Mouse (Mus musculus): ENCODE results near the gene Rnf220.

The Rnf220 gene

DNA sequence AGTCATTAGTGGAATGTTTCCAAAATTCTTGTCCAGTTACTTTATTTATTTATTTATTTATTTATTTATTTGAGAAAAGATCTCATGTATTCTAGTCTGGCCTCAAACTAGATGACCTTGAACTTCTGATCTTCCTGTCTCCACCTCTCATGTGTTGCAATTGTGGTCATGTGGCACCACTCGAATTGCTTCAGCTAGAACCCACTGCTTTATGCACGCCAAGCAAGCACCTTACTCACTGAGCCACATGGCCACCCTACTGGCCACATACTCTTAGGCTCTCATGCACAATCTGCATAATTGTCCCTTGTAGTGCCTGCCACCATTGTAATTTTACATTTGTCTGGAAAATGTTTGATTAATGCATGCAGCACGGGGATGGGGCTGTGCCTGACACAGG lies 57.9 kb downstream of the Rnf220 start:
- no peak for DNase-seq (ENCODE audit: extremely low read depth, low read depth)

DNA sequence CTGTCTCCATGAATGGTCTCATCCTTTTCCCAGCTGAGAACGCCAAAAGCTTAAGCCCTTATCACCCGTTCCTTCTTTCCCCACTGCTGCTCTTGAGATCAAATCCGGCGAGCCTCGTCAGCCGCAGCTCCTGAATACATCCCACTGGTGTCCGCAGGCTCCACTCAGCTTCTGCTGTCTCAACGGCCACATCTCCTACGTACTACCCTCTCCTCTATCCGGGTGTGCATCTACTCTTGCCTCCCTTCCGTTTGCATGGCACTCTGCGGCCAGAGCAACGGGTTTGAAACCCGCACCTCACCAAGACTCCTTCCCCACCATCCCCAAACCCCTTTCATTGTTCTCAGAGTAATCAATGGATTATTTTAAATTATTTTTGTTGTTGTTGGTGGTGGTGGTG lies 58.8 kb downstream of the Rnf220 start:
- no peak for DNase-seq (ENCODE audit: extremely low read depth, low read depth)

DNA sequence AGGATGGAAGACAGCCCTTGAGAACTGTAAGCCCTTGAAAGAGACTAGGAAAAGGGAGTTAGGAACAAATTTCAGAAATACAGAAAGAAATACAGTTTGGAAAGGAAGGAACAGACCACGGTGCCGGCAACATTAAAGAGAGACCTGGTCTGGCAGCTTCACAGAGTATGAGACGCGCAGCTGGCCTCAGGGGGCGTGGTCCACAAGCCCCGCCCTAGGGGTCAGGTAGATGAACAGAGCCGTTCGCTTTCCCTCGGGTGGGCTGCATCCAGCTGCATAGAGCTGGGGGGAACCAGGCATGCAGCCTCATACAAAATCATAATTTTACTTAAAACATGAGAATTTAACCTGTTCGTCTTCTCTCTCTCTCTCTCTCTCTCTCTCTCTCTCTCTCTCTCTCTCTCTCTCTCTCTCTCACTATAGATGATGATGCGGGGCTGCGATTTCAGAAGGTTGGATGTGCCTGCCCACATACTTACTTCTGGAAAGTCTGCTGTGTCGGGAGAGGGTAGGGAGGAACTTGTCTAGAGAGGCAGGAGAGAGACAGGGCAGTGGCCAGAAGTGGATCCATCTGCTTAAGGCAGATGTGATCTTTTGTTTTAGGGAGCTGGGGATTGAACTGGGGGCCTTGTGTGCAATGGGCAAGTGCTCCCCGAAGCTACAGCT lies 59.7 kb downstream of the Rnf220 start:
- no peak for DNase-seq (ENCODE audit: extremely low read depth, low read depth)

DNA sequence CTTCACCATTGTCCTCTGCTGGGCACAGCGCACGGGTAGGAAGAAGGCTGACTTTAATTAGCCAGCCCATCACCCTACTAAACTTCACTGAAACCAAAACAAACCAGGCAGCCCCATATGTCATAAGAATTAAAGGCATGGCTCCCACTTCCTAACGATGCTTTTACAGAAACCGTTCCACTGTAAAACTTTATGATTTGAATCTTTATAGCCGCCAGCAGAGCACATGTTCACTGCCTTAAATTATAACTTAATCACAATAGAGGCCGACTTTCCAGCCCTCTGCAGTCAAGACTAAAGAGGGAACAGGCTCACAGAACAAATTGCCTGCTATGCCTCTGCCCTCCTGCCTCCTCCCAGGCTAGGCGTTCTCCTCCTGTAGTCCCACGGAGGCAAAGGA lies 62.5 kb downstream of the Rnf220 start:
- DNase-seq (ENCODE audit: extremely low read depth, low read depth) = no peak

DNA sequence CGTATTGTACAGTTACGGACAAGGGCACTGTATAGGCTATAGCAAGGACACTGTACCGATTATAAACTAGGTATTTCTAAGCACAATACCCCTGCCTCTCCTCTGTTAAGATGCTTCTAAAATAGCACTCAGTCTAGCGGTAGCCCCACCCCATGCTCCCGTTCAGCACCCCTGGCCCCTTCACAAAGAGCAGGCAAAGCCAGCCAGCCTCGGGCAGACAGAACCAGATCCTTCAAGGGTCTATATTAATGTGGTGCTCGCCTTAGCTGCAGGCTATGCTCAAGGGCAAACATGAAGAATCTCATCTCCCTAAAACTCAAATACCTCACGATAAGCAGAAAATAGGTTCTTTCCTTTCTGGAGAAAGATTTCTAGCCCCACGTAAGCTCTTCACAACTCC lies 67.2 kb downstream of the Rnf220 start:
- DNase-seq (ENCODE audit: extremely low read depth, low read depth) = no peak

DNA sequence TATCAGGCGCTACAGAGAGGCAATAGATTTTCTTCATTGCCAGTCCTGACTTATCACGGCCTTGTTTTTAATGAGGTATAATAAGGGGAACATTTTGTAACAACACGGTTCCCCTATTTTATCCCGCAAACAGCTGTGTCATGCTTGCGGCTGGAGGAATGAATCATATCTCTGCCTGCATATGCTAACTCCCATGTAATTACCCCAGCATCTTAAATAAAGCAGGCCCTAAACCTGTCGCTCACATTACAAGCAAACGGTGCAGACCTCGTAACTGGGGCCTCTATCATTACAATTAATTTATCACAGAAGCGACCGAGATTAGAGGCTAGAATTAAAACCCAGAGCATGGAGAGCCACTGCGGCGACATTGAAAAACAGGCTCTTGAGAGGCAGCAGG lies 69.3 kb downstream of the Rnf220 start:
- DNase-seq (ENCODE audit: extremely low read depth, low read depth) = peak; percentile 99

DNA sequence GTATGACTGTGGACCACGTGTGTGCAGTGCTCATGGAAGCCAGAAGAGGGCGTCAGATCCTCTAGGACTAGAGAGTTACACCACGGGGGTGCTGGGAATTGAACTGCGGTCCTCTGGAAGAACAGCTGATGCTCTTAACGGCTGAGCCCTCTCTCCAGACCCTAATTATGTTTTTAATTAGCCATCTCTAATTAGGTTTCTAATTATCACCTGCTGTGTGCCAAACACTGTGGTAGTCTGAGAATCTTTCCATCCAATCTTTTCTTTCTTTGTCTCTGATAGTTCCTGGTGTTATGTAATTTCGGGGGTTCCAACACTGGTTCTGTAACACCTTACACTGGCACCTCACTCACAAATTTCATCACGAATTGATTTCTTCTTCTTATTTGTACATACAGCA lies 75.8 kb downstream of the Rnf220 start:
- DNase-seq (ENCODE audit: extremely low read depth, low read depth) = no peak

DNA sequence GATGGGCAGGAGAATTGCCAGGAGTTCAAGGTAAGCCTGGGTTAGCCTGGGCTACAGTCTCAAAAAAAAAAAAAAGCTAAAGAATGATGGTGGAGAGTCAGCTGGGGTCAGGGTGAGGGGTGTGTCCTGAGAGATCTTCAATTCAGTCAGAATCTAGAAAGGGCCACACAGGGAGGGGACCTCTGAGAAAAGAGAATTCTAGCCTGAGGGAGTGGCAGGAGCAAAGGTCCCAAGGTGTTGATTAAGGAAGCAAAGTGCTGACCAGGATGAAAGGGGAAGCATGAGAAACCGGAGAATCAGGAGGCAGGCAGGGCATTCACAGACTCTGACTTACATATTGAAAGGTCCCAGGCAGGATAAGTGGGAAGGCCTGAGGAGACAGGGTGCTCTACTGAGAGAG lies 80.0 kb downstream of the Rnf220 start:
- DNase-seq (ENCODE audit: extremely low read depth, low read depth) = no peak

DNA sequence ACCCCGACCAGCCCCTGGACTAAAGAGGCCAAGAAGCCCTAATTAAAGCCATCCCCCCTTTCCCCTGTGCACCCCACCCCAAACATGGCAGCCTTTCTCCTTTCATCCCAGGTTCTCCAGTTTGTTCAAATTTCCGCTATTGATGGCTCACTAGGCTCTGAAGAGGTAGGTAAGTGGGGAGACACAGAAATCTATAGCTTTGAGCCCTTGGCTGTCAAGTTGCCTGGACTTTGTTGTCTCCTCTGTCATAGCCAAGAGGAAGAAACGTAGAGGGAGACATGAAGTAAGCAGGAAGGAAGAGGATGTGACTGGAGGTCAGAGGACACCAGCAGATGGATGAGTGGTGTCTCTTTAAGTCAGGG lies 86.8 kb downstream of the Rnf220 start:
- DNase-seq (ENCODE audit: extremely low read depth, low read depth) = no peak

DNA sequence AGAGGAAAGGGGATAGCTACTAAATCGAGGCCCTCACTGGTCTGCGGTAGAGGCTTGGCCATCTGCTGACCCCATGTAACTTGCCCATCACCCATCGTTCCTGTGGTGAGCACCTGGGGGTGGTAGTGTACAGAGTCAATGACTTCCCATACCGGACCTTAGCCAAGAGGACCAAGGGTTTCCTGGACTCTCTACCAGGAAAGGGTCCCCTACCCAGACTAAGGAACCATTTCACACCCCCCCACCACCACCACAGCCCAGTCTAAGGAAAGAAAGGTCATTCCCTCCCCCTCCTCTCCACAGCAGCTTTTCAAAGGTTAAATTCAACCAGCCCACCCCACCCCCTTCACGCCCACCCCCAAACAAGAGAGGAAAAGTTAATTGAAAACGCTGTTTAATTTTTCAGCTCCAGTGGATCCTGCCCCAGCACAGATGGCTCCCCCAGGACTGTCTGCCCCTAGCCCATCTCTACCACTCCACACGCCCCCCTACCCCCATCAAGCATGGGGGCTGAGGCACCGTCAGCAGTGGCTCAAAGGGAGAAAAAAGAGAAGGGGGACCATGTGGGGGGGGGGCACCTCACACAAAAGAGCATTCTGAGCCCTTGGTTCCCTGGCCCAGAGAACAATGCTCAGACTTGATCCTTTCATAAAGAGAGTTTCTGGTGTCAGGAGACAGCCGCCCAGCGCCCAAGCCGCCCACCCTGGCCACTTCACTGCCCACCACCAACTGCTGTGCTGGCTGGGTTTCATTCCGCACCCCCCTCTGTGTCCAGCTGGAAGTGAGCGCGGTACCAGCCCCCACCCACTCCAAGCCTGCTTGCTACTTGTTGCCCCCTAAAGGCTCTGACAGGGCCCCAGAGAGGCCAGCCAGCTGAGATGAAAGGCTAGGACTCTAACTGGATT lies 87.5 kb downstream of the Rnf220 start:
- no peak for DNase-seq (ENCODE audit: extremely low read depth, low read depth)

DNA sequence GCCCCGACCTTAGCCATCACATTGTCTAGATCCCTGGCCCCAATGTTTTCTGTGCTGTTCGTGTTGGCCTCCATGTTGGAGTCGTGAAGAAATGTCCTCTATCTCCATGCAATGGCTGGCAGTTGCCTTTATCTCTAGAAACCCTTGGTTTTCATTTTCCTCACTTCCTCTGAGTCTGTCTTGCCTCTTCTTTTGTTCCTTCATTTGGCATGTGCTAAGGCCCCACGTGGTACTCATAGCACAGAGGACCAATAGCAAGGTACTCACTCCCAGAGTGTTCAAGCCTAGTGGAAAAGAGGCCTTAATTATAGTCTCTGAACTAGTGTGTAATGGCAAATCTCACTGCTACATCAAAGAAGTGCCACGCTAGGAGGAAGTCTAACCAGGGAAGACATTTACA lies 88.9 kb downstream of the Rnf220 start:
- DNase-seq (ENCODE audit: extremely low read depth, low read depth) = no peak

DNA sequence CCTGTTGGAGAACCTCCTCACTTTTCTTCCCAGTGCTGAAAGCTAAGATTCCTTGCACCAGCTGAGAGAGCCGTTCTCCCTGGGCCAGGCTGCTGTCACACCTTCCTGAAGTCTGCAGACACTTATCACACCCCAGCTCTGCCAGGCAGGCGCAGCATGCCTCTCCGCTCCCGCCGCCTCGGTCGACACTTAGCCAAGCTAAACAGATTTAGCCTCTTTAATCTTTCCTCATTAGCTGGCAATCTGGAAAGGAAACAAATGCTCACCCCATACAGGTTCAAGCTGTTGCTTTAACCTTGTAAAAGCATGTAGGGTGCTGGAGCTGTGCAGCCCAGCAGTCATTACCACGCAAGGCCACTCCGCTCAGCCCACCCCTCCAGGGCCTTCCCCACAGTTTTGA lies 90.9 kb downstream of the Rnf220 start:
- DNase-seq (ENCODE audit: extremely low read depth, low read depth) = no peak

DNA sequence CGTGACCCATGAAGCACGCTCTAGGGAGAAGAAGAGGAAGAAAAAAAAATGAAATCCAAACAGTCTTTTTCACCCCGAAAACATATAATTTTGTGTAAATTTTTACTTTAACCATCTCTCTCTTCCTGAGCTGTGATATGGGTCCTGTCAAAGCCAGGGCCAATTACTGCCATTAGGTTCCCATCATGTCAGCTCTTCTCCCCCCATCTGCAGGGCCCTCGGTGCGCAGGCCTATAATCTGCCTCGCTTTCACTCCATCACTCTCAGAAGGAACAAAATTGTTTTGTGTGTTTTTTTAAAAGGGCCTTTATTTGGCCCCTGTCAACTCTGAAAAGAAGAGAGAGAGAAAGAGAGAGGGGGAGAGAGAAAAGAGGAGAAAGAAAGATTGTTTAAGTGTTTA lies 91.6 kb downstream of the Rnf220 start:
- no peak for DNase-seq (ENCODE audit: extremely low read depth, low read depth)

DNA sequence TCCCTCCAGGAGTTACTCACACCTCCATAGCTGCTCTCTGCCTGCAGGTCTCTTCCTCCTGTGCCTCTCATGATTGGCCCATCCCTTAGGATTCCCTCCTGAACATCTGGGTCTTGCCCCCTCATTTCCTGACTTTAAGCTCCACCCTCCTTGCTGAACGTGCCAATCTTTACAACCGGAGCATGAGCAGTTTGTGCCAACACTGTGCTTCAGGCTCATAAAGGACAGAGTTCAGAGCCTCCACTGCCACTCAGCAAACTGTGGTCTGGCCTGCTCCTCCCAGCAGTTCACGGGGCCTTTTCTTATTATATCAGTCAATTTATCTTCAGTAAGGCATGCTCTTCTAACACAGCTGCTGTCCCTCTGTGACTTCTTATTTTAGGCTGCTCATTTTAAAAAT lies 93.4 kb downstream of the Rnf220 start:
- no peak for DNase-seq (ENCODE audit: extremely low read depth, low read depth)

DNA sequence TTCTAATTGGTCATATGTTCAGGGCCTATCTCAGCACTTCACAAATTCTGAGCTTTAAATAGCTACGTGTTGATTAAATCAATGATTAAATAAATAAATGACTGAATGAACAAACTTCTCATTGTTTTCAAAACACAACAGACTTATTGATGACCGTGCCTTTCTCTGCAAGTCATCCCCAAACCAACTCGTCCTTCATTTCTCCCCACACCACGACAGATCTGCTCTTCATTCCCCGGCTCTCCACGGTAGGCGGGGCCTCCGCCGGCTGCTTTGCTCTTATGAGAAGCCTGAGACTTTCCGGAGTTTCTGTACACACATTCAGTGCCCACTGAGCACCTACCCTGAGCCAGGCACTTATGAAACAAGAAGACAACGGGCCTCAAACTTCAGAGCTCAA lies 99.7 kb downstream of the Rnf220 start:
- no peak for DNase-seq (ENCODE audit: extremely low read depth, low read depth)

DNA sequence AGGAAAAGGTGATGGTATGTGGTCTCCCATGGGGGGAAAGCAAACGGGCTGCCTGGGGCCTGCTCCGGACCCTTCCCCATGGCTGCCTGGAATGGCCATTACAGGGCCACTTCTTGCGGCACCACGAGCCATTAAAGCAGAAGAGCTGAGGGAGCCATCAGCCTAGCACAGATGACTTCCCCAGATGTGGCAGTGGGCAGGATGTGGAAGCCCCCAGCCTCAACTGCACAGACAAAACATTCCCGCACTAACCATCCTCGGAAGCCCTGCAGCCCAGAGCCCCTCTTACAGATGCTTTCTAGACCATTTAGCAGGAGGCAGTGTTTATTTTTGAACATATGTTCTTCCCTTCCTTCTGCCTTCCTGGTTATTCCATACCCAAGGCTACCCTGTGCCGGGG lies 103.8 kb downstream of the Rnf220 start:
- DNase-seq (ENCODE audit: extremely low read depth, low read depth) = no peak

DNA sequence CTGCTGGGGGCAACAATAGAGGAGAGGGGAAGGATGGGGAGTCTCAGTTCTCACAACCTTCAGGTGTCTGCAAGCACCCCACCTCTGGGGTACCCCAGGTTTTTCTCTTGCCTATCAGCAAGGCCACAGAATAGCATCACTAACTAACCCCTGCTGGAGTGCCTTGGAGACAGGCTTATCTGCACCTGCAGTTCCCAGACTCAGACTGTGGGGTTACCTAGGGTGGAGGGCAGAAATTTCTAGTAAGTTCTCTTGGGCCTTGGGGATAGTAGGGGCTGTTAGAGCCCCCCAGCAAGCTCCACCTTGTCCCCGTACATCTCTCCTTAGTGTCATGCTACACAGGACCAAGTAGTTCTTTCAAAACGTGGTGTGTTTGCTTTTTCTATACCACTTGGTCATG lies 104.5 kb downstream of the Rnf220 start:
- DNase-seq (ENCODE audit: extremely low read depth, low read depth) = no peak

DNA sequence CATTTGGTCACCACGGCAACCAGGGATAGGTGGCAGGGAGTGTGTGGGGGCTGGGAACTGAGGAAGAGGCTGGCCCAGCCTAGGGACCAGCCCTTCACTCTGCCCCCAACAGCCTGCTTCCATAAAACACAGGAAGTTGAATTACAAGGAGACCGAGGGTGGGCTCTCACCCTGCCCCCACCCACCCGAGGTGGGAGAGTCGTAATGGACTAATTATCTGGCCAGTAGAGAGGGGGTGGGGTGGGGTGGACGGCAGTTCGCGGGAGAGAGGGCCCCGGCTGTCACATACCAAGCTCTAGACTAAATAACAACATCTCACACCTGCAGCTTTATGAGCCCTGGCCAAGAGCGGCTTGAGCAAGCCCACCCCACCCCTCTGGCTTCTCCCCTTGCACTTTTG lies 104.9 kb downstream of the Rnf220 start:
- no peak for DNase-seq (ENCODE audit: extremely low read depth, low read depth)

DNA sequence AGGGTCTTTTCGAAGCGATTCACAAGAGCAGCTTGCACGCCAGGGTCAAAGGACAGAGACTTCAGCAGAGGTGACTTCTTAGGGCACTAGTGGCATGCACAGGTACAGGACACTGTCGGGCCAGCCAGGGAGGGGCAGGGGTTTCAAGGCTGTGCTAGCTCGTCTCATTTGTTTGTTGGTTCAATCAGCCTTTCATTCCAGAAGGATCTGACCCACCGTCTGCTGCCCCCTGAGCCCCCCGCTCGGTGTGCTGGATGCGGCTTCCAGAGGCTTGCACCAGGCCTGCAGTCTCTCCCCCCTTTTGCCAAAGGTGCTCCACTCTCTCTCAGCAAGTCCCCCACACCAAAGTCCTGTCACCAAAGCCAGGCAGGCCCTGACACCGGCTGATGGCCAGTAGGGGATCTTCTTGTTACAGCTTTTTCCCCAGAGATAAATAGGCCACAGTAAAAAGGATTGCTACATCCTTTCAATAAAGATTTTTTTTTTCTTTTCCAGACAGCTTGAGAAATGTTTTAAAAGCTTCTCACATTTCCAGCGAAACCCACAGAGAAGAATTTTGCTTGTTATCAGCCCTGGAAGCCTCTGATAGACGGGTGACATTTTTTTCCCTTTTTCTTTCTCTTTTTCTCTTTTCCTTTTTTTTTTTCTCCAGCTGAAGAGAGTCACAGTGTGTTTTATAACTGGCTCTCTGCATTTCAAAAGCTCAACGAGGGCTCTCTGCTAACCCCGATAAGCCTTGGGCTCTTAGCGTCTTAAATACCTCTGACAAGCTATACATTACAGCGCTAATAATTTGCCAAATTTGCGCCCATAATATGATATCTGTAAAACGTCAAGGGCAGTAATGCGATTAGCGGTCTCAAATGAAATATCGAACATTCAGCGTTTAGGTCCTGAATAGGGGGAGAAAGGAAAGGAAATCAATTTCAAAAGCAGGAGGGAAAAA lies 105.7 kb downstream of the Rnf220 start:
- DNase-seq (ENCODE audit: extremely low read depth, low read depth) = no peak

DNA sequence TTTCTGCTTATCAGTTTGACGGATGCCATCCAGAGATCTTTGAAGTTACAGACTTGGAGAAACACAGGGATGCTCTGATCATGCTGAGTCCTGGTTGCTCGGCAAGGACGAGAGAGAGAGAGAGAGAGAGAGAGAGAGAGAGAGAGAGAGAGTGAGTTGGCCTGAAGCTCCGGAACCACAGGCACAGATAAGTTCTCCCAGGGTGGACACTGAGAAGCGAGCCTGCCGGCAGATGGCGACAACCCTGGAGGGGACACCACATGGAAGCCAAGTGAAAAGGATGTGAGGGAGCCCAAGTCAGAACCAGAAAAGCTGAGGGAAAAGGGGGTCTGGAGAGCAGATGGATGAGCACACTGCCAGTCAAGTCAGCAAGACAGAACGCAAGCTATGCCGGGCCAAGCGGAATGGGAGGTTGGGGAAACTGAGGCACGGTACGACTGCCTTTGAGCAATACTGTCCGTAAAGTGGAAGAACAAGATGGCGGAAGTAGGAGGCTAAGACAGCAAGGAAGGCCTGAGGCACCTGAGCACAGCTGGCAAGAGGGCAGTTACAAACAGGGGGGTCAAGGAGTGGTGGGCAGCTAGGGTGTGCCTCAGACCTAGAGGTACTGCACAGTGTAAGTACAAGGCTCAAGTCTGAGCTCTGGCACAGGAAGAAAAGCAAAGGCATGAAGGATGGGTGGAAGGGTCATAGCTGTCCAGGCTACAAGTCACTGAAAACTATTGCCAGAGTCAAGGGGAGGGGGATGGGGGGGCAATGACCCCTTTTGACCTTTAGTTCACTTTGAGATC lies 107.4 kb downstream of the Rnf220 start:
- no peak for DNase-seq (ENCODE audit: extremely low read depth, low read depth)

DNA sequence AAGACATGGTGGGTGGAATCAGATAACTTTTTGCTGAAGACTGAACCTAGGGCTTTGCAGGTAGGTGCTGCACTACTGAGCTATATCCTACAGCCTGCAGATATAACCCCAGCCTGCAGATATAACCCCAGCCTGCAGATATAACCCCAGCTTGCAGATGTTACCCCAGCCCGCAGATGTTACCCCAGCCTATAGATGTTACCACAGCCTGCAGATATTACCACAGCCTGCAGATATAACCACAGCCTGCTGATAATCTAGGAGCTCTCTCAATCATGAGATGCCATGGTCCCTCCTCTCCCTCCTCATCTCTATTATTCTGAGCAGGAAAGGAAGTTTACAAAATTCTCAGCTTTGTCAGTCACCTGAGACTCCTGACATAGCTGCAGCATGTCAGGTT lies 111.6 kb downstream of the Rnf220 start:
- DNase-seq (ENCODE audit: extremely low read depth, low read depth) = no peak

All from MEL-GATA-1-ER (cell line).